Mouse (Mus musculus) liver, embryonic 14.5 days (tissue): ENCODE measurements around the gene Dtx2. TPM values are rescaled to one million over a fixed set of nuclear protein-coding genes. Genes with fewer than 3 reads are reported as not detected.

Experiments
- ATAC-seq: fragments of 200-750 bp; cut with Nextera tagmentation; 2 replicates; pipeline ENCODE4 v1.8.0; 2017; ENCODE audit warnings: moderate number of reproducible peaks, mild to moderate bottlenecking, moderate library complexity; ENCODE audit not compliant: insufficient read depth
- DNase-seq, 3 experiments: peaks; one replicate each; pipeline ENCODE4 v3.0.0-alpha.2; 2012 to 2013; ENCODE audit warnings: low read depth in 3 of 3, low spot score in 3 of 3
- H3K27ac ChIP-seq: fragments of 300-500 bp; sonication (generic); 2 replicates; pipeline ENCODE4 v1.5.1; 2014; ENCODE audit warnings: moderate library complexity, mild to moderate bottlenecking, control low read depth, inconsistent platforms
- H3K27me3 ChIP-seq: fragments of 300-500 bp; sonication (generic); 2 replicates; pipeline ENCODE4 v1.6.1; 2014; ENCODE audit warnings: mild to moderate bottlenecking, low read length, moderate library complexity; ENCODE audit not compliant: control insufficient read depth, insufficient read depth
- H3K36me3 ChIP-seq: fragments of 300-500 bp; sonication (generic); replicated peaks from 2 replicates; pipeline ENCODE4 v1.6.1; 2014; ENCODE audit warnings: low read depth; ENCODE audit not compliant: control insufficient read depth, insufficient read depth
- H3K4me1 ChIP-seq, 2 experiments: fragments of 200-500 bp in 1 of 2; fragments of 300-500 bp in 1 of 2; sonication (generic) in 1 of 2; replicated peaks; 2 replicates each; pipeline ENCODE4 v1.6.1; 2012 to 2014; ENCODE audit warnings: antibody characterized with exemption in 1 of 2, inconsistent platforms in 1 of 2, low read length in 1 of 2; ENCODE audit not compliant: control insufficient read depth in 2 of 2, insufficient read depth in 2 of 2
- H3K4me2 ChIP-seq: fragments of 300-500 bp; sonication (generic); 2 replicates; pipeline ENCODE4 v1.6.1; 2014; ENCODE audit warnings: low read depth, mild to moderate bottlenecking, control low read depth, moderate library complexity
- H3K4me3 ChIP-seq, 2 experiments: fragments of 200-500 bp in 1 of 2; fragments of 300-500 bp in 1 of 2; sonication (generic) in 1 of 2; 2 replicates each; pipeline ENCODE4 v1.5.1; 2012 to 2014; ENCODE audit warnings: low read depth in 2 of 2, low read length in 2 of 2, mild to moderate bottlenecking in 2 of 2, control low read depth in 1 of 2, inconsistent platforms in 1 of 2, moderate library complexity in 1 of 2; ENCODE audit not compliant: insufficient read depth in 1 of 2
- H3K9ac ChIP-seq: fragments of 300-500 bp; sonication (generic); replicated peaks from 2 replicates; pipeline ENCODE4 v1.6.1; 2014; ENCODE audit warnings: mild to moderate bottlenecking, control low read depth, moderate library complexity
- H3K9me3 ChIP-seq: fragments of 300-500 bp; sonication (generic); 2 replicates; pipeline ENCODE4 v1.6.1; 2016; ENCODE audit warnings: low read length, mixed read lengths; ENCODE audit not compliant: control insufficient read depth
- CTCF ChIP-seq: IDR thresholded peaks from 2 replicates; pipeline ENCODE4 v1.5.1; 2016; ENCODE audit warnings: antibody characterized with exemption, low read depth, control low read depth
- EP300 ChIP-seq: IDR thresholded peaks from 2 replicates; pipeline ENCODE4 v1.6.1; 2016; ENCODE audit warnings: antibody characterized with exemption, low read depth
- WGBS: fragments of 180-500 bp; shearing (Covaris S2); extraction: QIAGEN DNeasy Blood & Tissue Kit; methylation state at CpG from one replicate; pipeline ENCODE4 v1.1.7; 2014; ENCODE audit not compliant: insufficient replicate concordance; 5-methylcytosine and 5-hydroxymethylcytosine counted together
- polyA plus RNA-seq, 2 experiments: library from polyadenylated mRNA; depleted of rRNA in 1 of 2; stranded (reverse) in 1 of 2; unstranded in 1 of 2; fragments of >200 nt; fragmentation: Nextera tagmentation in 1 of 2; extraction: Ambion mirVana in 1 of 2; gene quantifications; 2 replicates each; pipeline versions ENCODE4 v1.2.1 to v1.2.3; 2012 to 2014

The Dtx2 gene
- polyA plus RNA-seq, 2 experiments, result 3.4 to 5.1 TPM

DNA sequence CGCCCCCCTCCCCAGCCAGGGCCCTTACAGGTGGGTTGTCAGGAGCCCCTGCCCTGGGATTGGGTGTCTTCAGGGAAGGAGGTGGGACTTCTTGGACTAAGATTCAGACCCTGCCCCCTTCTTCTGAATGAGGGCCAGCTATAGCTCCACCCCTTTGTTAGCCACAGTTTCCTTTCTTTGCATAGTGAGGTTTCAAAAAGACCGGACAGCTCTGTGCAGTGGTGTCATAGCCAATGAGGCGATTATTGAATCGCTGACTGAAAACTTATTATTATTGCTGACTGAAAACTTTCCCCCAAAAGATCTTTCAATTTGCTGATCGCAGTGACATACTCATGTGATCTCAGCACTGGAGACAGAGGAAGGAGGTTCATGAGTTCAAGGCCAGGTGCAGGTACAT is 45.6 kb downstream of the Dtx2 start:
- H3K4me2 ChIP-seq, result no peak overlapping the region
- ATAC-seq (no peak), DNase-seq (no peak)
- peaks cover 0 to 5% of the 10 kb centered on the region in 2 experiments; a peak in 2 of 4 replicates for H3K4me1 ChIP-seq
- peak overlapping the region in 1 of 2 experiments; percentile 7; a peak in 1 of 4 replicates for H3K4me3 ChIP-seq
- 17% methylated on average over 5 of the region's 5 CpGs for WGBS
- H3K27ac ChIP-seq, result no peak overlapping the region
- no peaks in the 10 kb centered on the region for H3K36me3 ChIP-seq
- TF ChIP-seq CTCF, result no peak
- no peak for TF ChIP-seq EP300
- H3K27me3 ChIP-seq, result no peaks in the 10 kb centered on the region
- H3K9ac ChIP-seq, result no peak overlapping the region
- no peaks in the 10 kb centered on the region for H3K9me3 ChIP-seq

GRCm38 (mm10) chr5:136041260-136041659 is 46.7 kb downstream of the Dtx2 start:
- Histone ChIP-seq H3K27ac (no peak overlapping the region), H3K4me2 (no peak overlapping the region), H3K9me3 (no peaks in the 10 kb centered on the region), H3K9ac (no peak overlapping the region), H3K27me3 (no peaks in the 10 kb centered on the region), H3K4me3 (no peak overlapping the region), H3K36me3 (no peaks in the 10 kb centered on the region), H3K4me1 (peaks cover 0 to 5% of the 10 kb centered on the region in 2 experiments; a peak in 2 of 4 replicates)
- ATAC-seq, result no peak
- WGBS, result 22% methylated on average over 2 of the region's 2 CpGs
- peak in 1 of 3 experiments; percentile 10 for DNase-seq
- no peak for TF ChIP-seq EP300

DNA sequence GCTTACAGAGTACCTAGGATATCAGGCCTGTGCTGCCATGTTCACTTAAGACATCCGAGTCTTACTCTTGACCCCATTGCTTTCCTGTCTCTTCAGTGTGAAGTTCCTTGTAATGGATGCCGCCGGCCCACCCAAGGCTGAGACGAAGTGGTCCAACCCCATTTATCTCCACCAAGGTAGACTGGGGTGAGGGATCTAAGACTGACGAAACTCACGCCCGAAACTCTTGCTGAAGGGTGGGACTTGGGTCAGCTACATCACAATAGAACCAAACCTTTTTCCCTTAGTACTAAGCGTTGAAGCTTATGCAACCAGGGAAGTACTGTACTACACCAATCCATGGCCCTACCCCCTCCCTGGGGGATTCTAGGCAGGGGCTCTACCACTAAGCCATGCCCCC is 47.1 kb downstream of the Dtx2 start:
- Histone ChIP-seq H3K9me3 (no peaks in the 10 kb centered on the region), H3K27ac (no peak overlapping the region), H3K4me3 (no peak overlapping the region), H3K36me3 (no peaks in the 10 kb centered on the region), H3K4me2 (no peak overlapping the region), H3K27me3 (no peaks in the 10 kb centered on the region), H3K9ac (no peak overlapping the region), H3K4me1 (peaks cover 0 to 5% of the 10 kb centered on the region in 2 experiments; a peak in 2 of 4 replicates)
- TF ChIP-seq EP300 (no peak), CTCF (no peak)
- WGBS, result 79% methylated on average over 8 of the region's 8 CpGs
- DNase-seq, result no peak
- ATAC-seq, result no peak

- 50% methylated on average over 13 of the region's 13 CpGs for WGBS
- ATAC-seq (no peak), DNase-seq (no peak)
- Histone ChIP-seq H3K4me3 (no peak overlapping the region), H3K27ac (no peak overlapping the region), H3K4me1 (no peaks in the 10 kb centered on the region; a peak in 1 of 4 replicates), H3K9me3 (no peaks in the 10 kb centered on the region), H3K27me3 (no peaks in the 10 kb centered on the region), H3K36me3 (no peaks in the 10 kb centered on the region), H3K4me2 (no peak overlapping the region), H3K9ac (no peak overlapping the region)
- peak; percentile 69 for TF ChIP-seq CTCF
- no peak for TF ChIP-seq EP300
Measured at GRCm38 (mm10) chr5:136044865-136045264, 50.3 kb downstream of the Dtx2 start.

DNA sequence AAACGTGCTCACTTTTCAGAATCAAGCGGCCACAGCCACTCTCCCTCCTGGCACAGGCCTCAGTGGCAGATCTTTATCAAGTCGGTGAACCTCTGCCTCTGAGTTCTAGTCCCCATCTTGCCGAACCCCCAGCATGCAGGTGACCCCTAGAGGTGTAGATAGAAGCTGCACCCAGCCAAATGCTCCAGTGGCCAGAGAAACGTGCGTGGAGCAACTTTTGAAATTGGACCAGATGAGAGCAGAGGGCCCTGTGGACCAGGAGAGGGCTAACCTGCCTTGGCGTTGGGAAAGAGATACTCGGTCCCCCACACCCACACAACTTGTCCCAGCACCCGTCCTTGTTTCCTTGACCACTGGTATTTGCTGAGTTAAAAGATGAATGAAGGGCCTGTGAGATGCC is 50.8 kb downstream of the Dtx2 start:
- TF ChIP-seq CTCF (peak; percentile 54), EP300 (no peak)
- no peaks in the 10 kb centered on the region for H3K27me3 ChIP-seq
- H3K4me2 ChIP-seq, result no peak overlapping the region
- ATAC-seq (no peak), DNase-seq (no peak)
- no peak overlapping the region for H3K4me3 ChIP-seq
- no peaks in the 10 kb centered on the region for H3K4me1 ChIP-seq
- no peaks in the 10 kb centered on the region for H3K9me3 ChIP-seq
- H3K27ac ChIP-seq, result no peak overlapping the region
- H3K9ac ChIP-seq, result no peak overlapping the region
- WGBS, result 30% methylated on average over 9 of the region's 9 CpGs
- no peaks in the 10 kb centered on the region for H3K36me3 ChIP-seq
